Mouse (Mus musculus) cortical plate, adult 2 months (tissue): ENCODE data around the gene Tmem211.

ENCODE experiments used
- CTCF ChIP-seq: fragments of 200-500 bp; IDR thresholded peaks from 2 replicates; pipeline ENCODE4 v1.5.1; 2011; ENCODE audit warnings: mild to moderate bottlenecking, control low read depth, low read length; ENCODE audit not compliant: insufficient read depth; ENCODE audit errors: extremely low read depth
- POLR2A ChIP-seq: fragments of 200-500 bp; IDR thresholded peaks from 2 replicates; pipeline ENCODE4 v1.6.1; 2011; ENCODE audit warnings: mild to moderate bottlenecking, low read length, control low read depth; ENCODE audit not compliant: insufficient read depth; ENCODE audit errors: extremely low read depth

DNA sequence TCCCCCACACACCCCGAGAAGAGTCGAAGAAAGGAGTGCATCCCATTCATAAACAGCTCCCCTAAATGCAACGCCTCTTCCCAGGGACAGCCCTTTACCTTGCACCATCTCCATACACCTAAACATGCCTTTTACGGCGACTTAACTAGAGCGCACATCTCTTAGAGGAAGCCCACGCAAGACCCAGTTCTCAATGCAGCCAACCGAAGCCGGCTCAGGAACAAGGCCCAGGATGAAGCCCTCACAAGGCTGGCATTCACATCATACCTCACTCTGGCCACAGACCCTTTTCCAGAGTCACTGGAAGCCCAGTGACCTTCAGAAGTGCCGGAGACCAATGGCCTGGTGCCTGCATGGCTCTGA, 27.0 kb upstream of the Tmem211 start:
- TF ChIP-seq CTCF, result no peak
- no peak for TF ChIP-seq POLR2A
